Mouse (Mus musculus): ENCODE results near the gene 2010111I01Rik.
"Not testable (repeated sequence)": the region's sequence is repeated elsewhere in the genome, so short reads cannot be mapped to it uniquely, and the experiment has no call there.

2010111I01Rik gene

DNA sequence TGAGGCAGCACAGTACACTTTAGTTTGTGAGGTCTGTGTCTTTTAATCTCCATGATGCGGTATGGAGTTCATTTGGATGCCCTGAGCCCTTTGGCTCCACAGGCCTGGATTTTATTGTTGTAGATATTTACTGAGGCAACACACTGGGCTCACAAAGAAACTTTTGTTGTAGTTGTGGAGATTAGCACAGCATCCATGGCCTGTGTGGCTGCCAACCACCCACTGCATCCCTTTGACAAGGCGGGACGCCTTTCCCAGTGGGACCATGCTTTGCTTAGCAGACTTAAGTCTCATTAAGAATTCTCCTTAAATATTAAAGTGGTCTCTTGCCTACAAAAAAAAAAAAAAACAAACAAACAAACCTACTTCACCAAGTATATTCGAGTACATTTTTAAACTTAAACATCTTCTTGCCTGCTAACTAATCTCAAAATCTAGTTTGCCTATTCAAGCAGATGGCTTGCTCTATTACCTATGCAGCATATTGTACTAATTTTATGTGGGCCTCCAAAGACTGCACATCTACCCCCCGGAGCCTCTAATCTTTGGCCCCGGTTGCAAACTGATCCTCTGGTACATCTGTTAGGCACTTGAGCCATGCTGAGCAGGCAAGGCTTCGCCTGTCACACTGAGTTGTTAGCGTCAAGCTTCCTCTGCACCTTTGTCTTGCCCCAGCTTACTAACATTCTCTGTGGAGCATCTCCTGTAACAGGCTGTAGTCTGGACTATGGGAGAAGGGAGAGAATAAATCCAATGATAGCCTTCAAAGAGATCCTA is 239.0 kb downstream of the 2010111I01Rik start:
- no peak for DNase-seq (ENCODE audit: low read depth, low spot score)

DNA sequence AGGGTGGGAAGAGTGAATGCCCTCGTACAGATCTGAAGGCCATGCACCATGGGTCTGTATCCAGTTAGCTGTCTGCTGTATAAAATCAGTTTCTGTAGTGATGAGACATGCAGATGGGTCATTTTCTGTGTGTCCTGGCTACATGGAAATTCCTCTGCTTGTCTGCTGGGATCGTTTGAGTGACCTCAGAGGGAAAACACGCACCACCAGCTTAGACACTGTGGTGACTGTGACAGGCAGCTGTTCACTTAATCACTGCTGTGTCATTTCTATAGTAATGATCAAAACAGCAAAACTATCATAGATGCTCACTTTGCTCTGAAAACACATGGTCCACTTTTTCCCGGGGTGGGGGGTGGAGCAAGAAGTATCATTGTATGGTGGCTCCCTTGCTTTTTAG is 241.1 kb downstream of the 2010111I01Rik start:
- no peak for DNase-seq (ENCODE audit: low read depth, low spot score)

GRCm38 (mm10) chr13:63206396-63206795 is 241.7 kb downstream of the 2010111I01Rik start:
- DNase-seq (ENCODE audit: low read depth, low spot score), result no peak

DNA sequence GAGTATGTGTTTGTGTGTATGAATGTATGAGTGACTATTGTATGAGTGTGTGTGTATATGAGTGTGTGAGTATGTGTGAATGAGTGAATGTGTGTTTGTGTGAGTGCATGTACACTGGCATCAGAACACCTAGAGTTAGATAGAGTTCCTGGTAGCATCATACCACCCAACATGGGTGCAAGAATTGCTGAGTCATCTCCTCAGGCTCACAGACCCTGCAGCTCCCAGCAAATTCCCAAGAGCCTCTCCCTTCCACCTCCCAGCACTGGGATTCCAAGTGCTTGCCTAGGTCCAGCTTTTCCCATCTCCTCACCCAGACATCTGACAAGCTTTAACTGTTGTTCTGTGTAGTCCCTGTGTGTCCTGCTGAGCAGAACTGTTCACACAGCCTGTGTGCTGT is 251.8 kb downstream of the 2010111I01Rik start:
- no peak for DNase-seq (ENCODE audit: low read depth, low spot score)

GRCm38 (mm10) chr13:63223026-63223770 is 258.5 kb downstream of the 2010111I01Rik start:
- DNase-seq (ENCODE audit: low read depth, low spot score), result no peak

DNA sequence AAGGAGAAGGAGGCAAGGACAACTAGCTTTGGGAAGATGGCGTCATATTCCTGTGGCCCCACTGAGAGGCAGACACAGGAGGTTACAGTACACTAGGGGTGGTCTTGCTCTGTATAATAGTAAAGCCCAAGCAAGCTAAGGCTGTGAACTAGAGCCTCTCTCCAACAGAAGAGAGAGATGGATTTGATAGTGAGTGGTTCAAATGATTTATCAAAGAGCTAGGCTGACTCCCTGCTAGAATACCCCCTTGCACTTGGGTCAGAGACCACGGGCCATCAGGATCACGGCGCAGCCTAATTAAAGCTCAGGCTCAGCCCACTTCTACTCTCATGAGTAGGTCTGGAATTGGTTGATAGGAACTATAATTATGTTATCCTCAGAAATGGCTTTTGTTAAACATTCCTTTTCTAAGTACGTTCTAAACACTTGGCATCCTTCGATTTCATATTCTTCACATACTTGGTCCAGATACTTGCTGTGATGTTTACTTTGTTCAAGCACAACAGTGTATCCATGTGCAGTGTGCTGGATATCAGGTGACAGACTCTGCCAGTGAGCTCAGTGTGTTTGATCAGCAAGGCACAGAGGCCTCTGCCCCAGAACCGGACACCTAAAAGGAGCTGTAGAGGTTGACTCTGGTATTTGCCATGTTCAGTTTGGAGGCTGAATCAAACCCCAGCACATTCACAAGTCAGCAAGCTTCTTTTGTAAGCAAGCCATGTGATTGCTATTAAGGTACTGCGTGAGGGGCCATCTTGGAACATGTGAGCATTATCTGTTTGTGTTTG is 261.3 kb downstream of the 2010111I01Rik start:
- DNase-seq (ENCODE audit: low read depth, low spot score), result no peak

DNA sequence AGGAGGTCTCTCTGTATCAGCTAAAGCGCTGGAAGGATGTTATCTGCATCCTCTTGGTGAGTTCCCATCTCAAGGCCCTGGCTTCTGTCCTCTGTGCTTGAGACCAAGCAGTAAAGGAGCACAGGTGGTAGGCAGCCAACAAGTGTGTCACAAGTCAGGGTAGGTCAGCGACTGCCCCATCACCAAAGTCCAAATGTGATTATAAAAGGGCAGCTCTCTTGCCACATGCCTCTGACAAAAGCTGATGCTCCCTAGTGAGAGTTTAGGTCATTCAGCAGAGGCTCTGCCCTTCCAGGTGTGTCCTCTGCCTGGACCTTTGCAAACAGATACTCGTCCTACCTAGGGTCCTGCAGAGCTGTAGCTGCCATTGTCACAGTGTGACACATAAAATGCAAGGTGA is 263.1 kb downstream of the 2010111I01Rik start:
- DNase-seq (ENCODE audit: low read depth, low spot score), result no peak

- no peak for DNase-seq (ENCODE audit: low read depth, low spot score)
These were observed 266.4 kb downstream of the 2010111I01Rik start for GRCm38 (mm10) chr13:63230955-63231701.

DNA sequence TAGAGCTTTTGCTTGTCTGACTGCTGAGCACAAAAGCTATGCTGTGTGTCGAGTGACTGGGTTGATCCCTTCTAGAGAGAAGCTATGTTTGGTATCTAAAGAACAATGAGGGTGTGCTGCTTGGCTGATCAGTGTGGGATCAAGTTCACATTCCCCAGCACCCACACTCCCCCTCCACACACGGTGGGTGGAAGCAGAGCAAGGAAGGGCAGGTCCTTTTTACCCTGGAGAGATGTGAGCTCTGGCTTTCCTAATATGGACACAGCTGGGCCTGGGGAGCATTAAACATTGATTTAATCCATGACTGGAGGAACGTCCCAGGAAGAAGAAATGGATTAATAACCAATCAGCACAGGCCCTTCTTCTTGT is 267.0 kb downstream of the 2010111I01Rik start:
- DNase-seq (ENCODE audit: low read depth, low spot score), result no peak

GRCm38 (mm10) chr13:63232558-63232957 is 267.9 kb downstream of the 2010111I01Rik start:
- DNase-seq (ENCODE audit: low read depth, low spot score), result no peak

- DNase-seq (ENCODE audit: low read depth, low spot score), result not testable (repeated sequence)
These were observed 269.8 kb downstream of the 2010111I01Rik start for GRCm38 (mm10) chr13:63234520-63234919.

GRCm38 (mm10) chr13:63235551-63235950 is 270.9 kb downstream of the 2010111I01Rik start:
- DNase-seq (ENCODE audit: low read depth, low spot score), result no peak

DNA sequence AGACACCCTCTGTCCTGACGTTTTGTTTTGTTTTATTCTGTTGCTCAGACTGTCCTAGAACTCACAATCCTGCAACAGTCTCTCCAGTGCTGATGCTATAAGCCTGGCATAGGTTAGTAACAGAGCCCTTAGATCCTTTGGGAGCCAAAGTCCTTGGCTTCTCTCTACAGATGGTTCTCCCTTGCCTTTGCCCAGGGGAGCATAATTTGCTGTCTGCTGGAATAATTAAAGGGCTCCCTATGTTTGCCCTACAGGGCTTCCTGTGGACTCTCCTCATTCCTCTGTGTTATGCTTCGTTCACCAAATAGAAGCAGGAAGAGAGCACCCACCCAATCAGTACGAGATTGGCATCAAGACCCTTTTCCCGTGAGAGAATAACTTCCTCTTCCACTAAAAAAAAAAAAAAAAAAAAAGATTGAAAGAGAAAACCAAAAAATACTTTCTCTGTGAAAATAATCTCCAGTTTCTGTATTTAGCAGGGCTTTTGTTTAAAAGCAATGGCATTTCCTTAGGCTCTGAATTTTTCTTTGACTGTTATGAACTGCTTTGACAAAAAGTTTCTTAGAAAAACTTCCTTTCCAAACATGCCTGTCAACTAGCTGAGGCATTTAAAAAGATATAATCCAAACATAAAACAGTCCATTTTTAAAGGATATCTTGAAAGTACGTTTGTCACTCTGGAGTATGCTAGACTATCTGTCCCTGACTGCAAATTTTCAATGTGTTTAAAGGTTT is 271.6 kb downstream of the 2010111I01Rik start:
- DNase-seq (ENCODE audit: low read depth, low spot score), result no peak

DNA sequence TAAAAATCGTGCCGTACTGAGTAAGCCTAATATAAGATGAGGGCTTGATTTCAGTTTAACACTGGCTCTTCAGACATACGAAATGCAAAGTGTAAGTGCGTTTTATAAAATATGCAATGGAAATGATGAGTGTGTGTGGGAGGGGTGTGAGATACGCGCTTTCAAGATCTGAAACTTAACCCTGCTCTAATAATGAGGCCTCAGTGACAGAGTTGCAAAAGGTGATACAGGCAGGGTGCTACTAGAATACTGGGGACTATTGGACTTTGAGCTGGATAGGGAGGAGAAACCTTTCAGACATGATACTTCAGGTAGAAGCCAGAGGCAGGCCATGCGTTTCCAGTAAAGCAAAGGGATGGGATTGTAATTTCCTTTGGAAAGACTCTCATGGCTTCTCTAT is 273.4 kb downstream of the 2010111I01Rik start:
- no peak for DNase-seq (ENCODE audit: low read depth, low spot score)

- DNase-seq (ENCODE audit: low read depth, low spot score), result no peak
These were observed 274.7 kb downstream of the 2010111I01Rik start for GRCm38 (mm10) chr13:63239301-63239804.

GRCm38 (mm10) chr13:63239877-63240671 is 275.4 kb downstream of the 2010111I01Rik start:
- DNase-seq (ENCODE audit: low read depth, low spot score), result peak; percentile 27

DNA sequence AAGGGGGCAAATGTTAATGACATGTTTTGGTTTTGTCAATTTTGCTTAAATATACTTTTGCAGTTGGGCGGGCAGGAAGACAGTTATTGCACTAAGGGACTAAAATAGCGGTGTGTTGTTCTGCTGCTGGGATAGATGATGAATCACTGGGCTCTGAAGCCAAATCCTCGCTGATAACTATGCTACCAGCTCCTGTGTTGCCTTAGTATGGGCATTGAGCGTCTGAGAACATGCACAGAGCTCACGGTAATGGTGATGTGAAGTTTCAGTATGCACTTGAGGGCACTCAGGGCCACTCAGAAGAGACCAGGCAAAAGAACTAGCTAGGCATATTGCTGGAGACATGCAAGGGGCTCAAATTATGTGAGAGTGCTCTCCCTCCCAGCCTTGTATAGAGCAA is 276.1 kb downstream of the 2010111I01Rik start:
- DNase-seq (ENCODE audit: low read depth, low spot score), result no peak

GRCm38 (mm10) chr13:63241665-63242064 is 277.0 kb downstream of the 2010111I01Rik start:
- no peak for DNase-seq (ENCODE audit: low read depth, low spot score)

DNA sequence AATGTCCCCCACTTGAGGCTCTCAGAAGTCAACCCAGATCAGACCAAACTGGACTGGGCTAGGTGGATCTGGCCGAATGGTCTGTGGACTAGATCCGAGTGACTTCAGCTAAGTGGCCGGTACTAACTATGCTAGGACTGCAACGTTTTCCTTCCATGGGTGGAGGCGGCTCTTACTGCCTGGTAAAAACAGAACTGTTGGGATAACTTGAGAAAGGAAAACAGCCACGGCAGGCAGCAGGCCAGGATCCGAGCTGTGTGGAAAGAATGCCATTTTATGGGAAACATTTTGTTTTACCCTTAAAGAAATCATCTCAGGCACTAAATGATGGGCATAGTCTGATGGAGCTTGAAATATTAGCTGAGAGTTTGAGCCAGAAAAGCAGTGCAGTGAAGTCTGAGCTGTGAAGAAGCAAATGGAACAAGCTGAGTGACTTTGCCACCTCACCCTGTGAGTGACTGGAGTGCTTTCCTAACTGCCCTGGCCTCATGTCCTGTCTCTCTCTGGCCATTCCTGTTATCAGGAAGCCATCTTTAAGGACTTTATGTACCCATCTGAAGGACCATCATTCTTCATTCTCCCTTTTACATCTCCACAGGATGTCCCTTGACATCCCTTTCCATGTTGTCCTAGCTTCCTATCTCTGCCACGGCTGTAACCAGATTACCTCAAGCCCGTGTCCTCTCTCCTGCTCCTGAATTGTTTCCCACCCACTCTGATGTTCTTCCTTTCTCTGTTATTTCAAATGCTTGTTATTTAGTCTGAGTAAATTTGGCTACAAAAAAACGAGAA is 277.9 kb downstream of the 2010111I01Rik start:
- DNase-seq (ENCODE audit: low read depth, low spot score), result no peak
